Mouse (Mus musculus) neural tube, embryonic 15.5 days (tissue): ENCODE results near the gene Rplp2. TPM values are rescaled to one million over a fixed set of nuclear protein-coding genes. Genes with fewer than 3 reads are reported as not detected.
A peak's percentile ranks its signal among the peaks of the same experiment; 100 is the strongest.
"Not testable (repeated sequence)": the region's sequence is repeated elsewhere in the genome, so short reads cannot be mapped to it uniquely, and the experiment has no call there.

Experiments used
- ATAC-seq: fragments of 200-750 bp; cut with Nextera tagmentation; 2 replicates; pipeline ENCODE4 v1.8.0; 2017; ENCODE audit warnings: mild to moderate bottlenecking, moderate TSS enrichment, moderate library complexity; ENCODE audit not compliant: low FRiP score
- H3K27ac ChIP-seq: fragments of 300-500 bp; sonication (generic); replicated peaks from 2 replicates; pipeline ENCODE4 v1.5.1; 2015; ENCODE audit warnings: mild to moderate bottlenecking, inconsistent platforms
- H3K27me3 ChIP-seq: fragments of 300-500 bp; sonication (generic); replicated peaks from 2 replicates; pipeline ENCODE4 v1.6.1; 2015; ENCODE audit warnings: inconsistent platforms
- H3K36me3 ChIP-seq: fragments of 300-500 bp; sonication (generic); 2 replicates; pipeline ENCODE4 v1.6.1; 2015; ENCODE audit warnings: inconsistent platforms
- H3K4me1 ChIP-seq: fragments of 300-500 bp; sonication (generic); 2 replicates; pipeline ENCODE4 v1.6.1; 2015; ENCODE audit warnings: inconsistent platforms
- H3K4me2 ChIP-seq: fragments of 300-500 bp; sonication (generic); 2 replicates; pipeline ENCODE4 v1.6.1; 2015; ENCODE audit warnings: inconsistent platforms, mild to moderate bottlenecking, moderate library complexity
- H3K4me3 ChIP-seq: fragments of 300-500 bp; sonication (generic); replicated peaks from 2 replicates; pipeline ENCODE4 v1.5.1; 2015; ENCODE audit warnings: mild to moderate bottlenecking, inconsistent platforms
- H3K9ac ChIP-seq: fragments of 300-500 bp; sonication (generic); replicated peaks from 2 replicates; pipeline ENCODE4 v1.6.1; 2015; ENCODE audit warnings: mild to moderate bottlenecking, inconsistent platforms
- H3K9me3 ChIP-seq: fragments of 300-500 bp; sonication (generic); replicated peaks from 2 replicates; pipeline ENCODE4 v1.6.1; 2016; ENCODE audit warnings: inconsistent platforms
- WGBS: fragments of 180-500 bp; shearing (Covaris S2); methylation state at CpG from one replicate; pipeline ENCODE4 v1.1.7; 2015; ENCODE audit warnings: mixed read lengths; 5-methylcytosine and 5-hydroxymethylcytosine counted together
- polyA plus RNA-seq: library from polyadenylated mRNA; unstranded; fragments of >200 nt; fragmentation: Nextera tagmentation; extraction: Ambion mirVana; gene quantifications from 2 replicates; pipeline ENCODE4 v1.2.1, GENCODE M21; 2015

Rplp2 gene
- 743 and 829 TPM in 2 replicates for polyA plus RNA-seq

- ATAC-seq: peak; percentile 94
- under 1% methylated on average over 62 of the region's 63 CpGs for WGBS
- H3K27ac ChIP-seq: peak within 1 kb of the TSS; percentile 96
- H3K4me3 ChIP-seq: peak within 1 kb of the TSS; percentile 75
- no peaks in the 10 kb centered on the region for H3K9me3 ChIP-seq
- H3K4me1 ChIP-seq: peaks cover 40% of the 10 kb centered on the region
- H3K9ac ChIP-seq: peak within 1 kb of the TSS; percentile 83
- H3K4me2 ChIP-seq: peak within 1 kb of the TSS; percentile 66
- H3K27me3 ChIP-seq: no peaks in the 10 kb centered on the region
- peaks cover 34% of the 10 kb centered on the region for H3K36me3 ChIP-seq
These were observed at the start of gene Rplp2 for GRCm38 (mm10) chr7:141447110-141447991. Rplp2 (plus strand) TSS chr7:141447370.

GRCm38 (mm10) chr7:141403305-141403704 is 43.9 kb upstream of the Rplp2 start:
- H3K36me3 ChIP-seq: peaks cover 58% of the 10 kb centered on the region
- no peaks in the 10 kb centered on the region for H3K4me1 ChIP-seq
- H3K9ac ChIP-seq: no peak overlapping the region
- H3K4me2 ChIP-seq: no peak overlapping the region
- H3K27me3 ChIP-seq: no peaks in the 10 kb centered on the region
- H3K9me3 ChIP-seq: no peaks in the 10 kb centered on the region
- no peak overlapping the region for H3K27ac ChIP-seq
- ATAC-seq: 0 out of 2 replicates have a peak, but pooled peaks have one; percentile 22
- H3K4me3 ChIP-seq: no peak overlapping the region
- WGBS: 43% methylated on average over 5 of the region's 5 CpGs

- ATAC-seq: no peak
- peaks cover 5% of the 10 kb centered on the region for H3K4me1 ChIP-seq
- H3K27me3 ChIP-seq: no peaks in the 10 kb centered on the region
- H3K9ac ChIP-seq: no peak overlapping the region
- peaks cover 58% of the 10 kb centered on the region for H3K36me3 ChIP-seq
- no peak overlapping the region for H3K4me3 ChIP-seq
- no peaks in the 10 kb centered on the region for H3K9me3 ChIP-seq
- 80% methylated on average over 4 of the region's 4 CpGs for WGBS
- H3K4me2 ChIP-seq: no peak overlapping the region
- no peak overlapping the region for H3K27ac ChIP-seq
These were observed 41.7 kb upstream of the Rplp2 start for GRCm38 (mm10) chr7:141405466-141405865.

- not testable (repeated sequence) for H3K27ac ChIP-seq, H3K4me2 ChIP-seq, H3K9ac ChIP-seq, H3K9me3 ChIP-seq, H3K27me3 ChIP-seq, ATAC-seq, H3K4me3 ChIP-seq
- Histone ChIP-seq H3K36me3 (peaks cover 43% of the 10 kb centered on the region), H3K4me1 (peaks cover 10% of the 10 kb centered on the region)
- 98% methylated on average over 7 of the region's 7 CpGs for WGBS
These were observed 39.5 kb upstream of the Rplp2 start for GRCm38 (mm10) chr7:141407670-141408069.

GRCm38 (mm10) chr7:141408833-141409232 is 38.3 kb upstream of the Rplp2 start:
- no peak overlapping the region for H3K9ac ChIP-seq
- WGBS: 11% methylated on average over 11 of the region's 11 CpGs
- H3K9me3 ChIP-seq: no peaks in the 10 kb centered on the region
- 0 out of 2 replicates have a peak overlapping the region, but pooled peaks have one; percentile 23 for H3K4me2 ChIP-seq
- peaks cover 37% of the 10 kb centered on the region for H3K36me3 ChIP-seq
- H3K27me3 ChIP-seq: no peaks in the 10 kb centered on the region
- ATAC-seq: peak; percentile 40
- H3K27ac ChIP-seq: no peak overlapping the region
- peaks cover 18% of the 10 kb centered on the region for H3K4me1 ChIP-seq
- H3K4me3 ChIP-seq: no peak overlapping the region

GRCm38 (mm10) chr7:141410631-141411030 is 36.5 kb upstream of the Rplp2 start:
- H3K36me3 ChIP-seq: peaks cover 36% of the 10 kb centered on the region
- no peak for ATAC-seq
- H3K4me2 ChIP-seq: no peak overlapping the region
- no peaks in the 10 kb centered on the region for H3K27me3 ChIP-seq
- H3K4me3 ChIP-seq: no peak overlapping the region
- WGBS: 92% methylated on average over 8 of the region's 8 CpGs
- H3K9ac ChIP-seq: no peak overlapping the region
- peaks cover 24% of the 10 kb centered on the region for H3K4me1 ChIP-seq
- no peak overlapping the region for H3K27ac ChIP-seq
- no peaks in the 10 kb centered on the region for H3K9me3 ChIP-seq

GRCm38 (mm10) chr7:141411667-141412066 is 35.5 kb upstream of the Rplp2 start:
- Histone ChIP-seq H3K4me3 (no peak overlapping the region), H3K4me2 (no peak overlapping the region), H3K27me3 (no peaks in the 10 kb centered on the region), H3K27ac (no peak overlapping the region), H3K36me3 (peaks cover 31% of the 10 kb centered on the region), H3K9me3 (no peaks in the 10 kb centered on the region), H3K9ac (no peak overlapping the region), H3K4me1 (peaks cover 24% of the 10 kb centered on the region)
- ATAC-seq: no peak
- WGBS: 94% methylated on average over 1 of the region's 1 CpGs

GRCm38 (mm10) chr7:141413331-141413730 is 33.8 kb upstream of the Rplp2 start:
- Histone ChIP-seq H3K9me3 (no peaks in the 10 kb centered on the region), H3K27me3 (no peaks in the 10 kb centered on the region), H3K4me1 (peaks cover 24% of the 10 kb centered on the region), H3K9ac (peak overlapping the region; percentile 88), H3K4me3 (peak overlapping the region; percentile 70), H3K36me3 (peaks cover 27% of the 10 kb centered on the region), H3K27ac (peak overlapping the region; percentile 91), H3K4me2 (peak overlapping the region; percentile 92)
- ATAC-seq: peak; percentile 23
- WGBS: 4% methylated on average over 16 of the region's 16 CpGs

- peak within 1 kb of the TSS; percentile 70 for H3K4me3 ChIP-seq
- H3K4me2 ChIP-seq: peak within 1 kb of the TSS; percentile 92
- H3K9me3 ChIP-seq: no peaks in the 10 kb centered on the region
- peak within 1 kb of the TSS; percentile 88 for H3K9ac ChIP-seq
- under 1% methylated on average over 51 of the region's 56 CpGs for WGBS
- H3K36me3 ChIP-seq: peaks cover 22% of the 10 kb centered on the region
- peak within 1 kb of the TSS; percentile 91 for H3K27ac ChIP-seq
- H3K27me3 ChIP-seq: no peaks in the 10 kb centered on the region
- H3K4me1 ChIP-seq: peaks cover 22% of the 10 kb centered on the region
- peak; percentile 90 for ATAC-seq
These were observed 33.2 kb upstream of the Rplp2 start, which contains the start of gene Gatd1 for GRCm38 (mm10) chr7:141413809-141414584. Gatd1 (minus strand) TSS chr7:141414136.

- Histone ChIP-seq H3K27me3 (no peaks in the 10 kb centered on the region), H3K4me2 (no peak overlapping the region), H3K9me3 (no peaks in the 10 kb centered on the region), H3K4me1 (peaks cover 18% of the 10 kb centered on the region), H3K27ac (no peak overlapping the region), H3K36me3 (no peaks in the 10 kb centered on the region), H3K4me3 (no peak overlapping the region), H3K9ac (no peak overlapping the region)
- no peak for ATAC-seq
- WGBS: 81% methylated on average over 6 of the region's 6 CpGs
These were observed 30.9 kb upstream of the Rplp2 start for GRCm38 (mm10) chr7:141416144-141416841.
